Mouse (Mus musculus): ENCODE data around the gene Plekhh2.

GRCm38 (mm10) chr17:84573940-84574339 is 62.2 kb downstream of the Plekhh2 start:
- TF ChIP-seq CTCF (IDR thresholded peaks at IDR 0.05; ENCODE audit: low read depth) (no peak), EP300 (IDR thresholded peaks at IDR 0.05; ENCODE audit: low read depth) (no peak)

All from liver, embryonic 14.5 days (tissue).